Mouse (Mus musculus) limb, embryonic 10.5 days (tissue): ENCODE results near the gene Lims1. TPM values are rescaled to one million over a fixed set of nuclear protein-coding genes. Genes with fewer than 3 reads are reported as not detected.
A peak's percentile ranks its signal among the peaks of the same experiment; 100 is the strongest.

Experiments used
- DNase-seq: peaks from one replicate; pipeline ENCODE4 v3.0.0-alpha.2; 2017; ENCODE audit warnings: low spot score
- H3K27ac ChIP-seq: fragments of 300-500 bp; sonication (generic); 2 replicates; pipeline ENCODE4 v1.5.1; 2016; ENCODE audit warnings: mild to moderate bottlenecking
- H3K27me3 ChIP-seq: fragments of 300-500 bp; sonication (generic); 2 replicates; pipeline ENCODE4 v1.6.1; 2016; ENCODE audit warnings: low read depth, mild to moderate bottlenecking; ENCODE audit not compliant: poor library complexity, severe bottlenecking
- H3K36me3 ChIP-seq: fragments of 300-500 bp; sonication (generic); 2 replicates; pipeline ENCODE4 v1.6.1; 2016; ENCODE audit warnings: mild to moderate bottlenecking, moderate library complexity
- H3K4me1 ChIP-seq: fragments of 300-500 bp; sonication (generic); 2 replicates; pipeline ENCODE4 v1.6.1; 2016
- H3K4me3 ChIP-seq: fragments of 300-500 bp; sonication (generic); 2 replicates; pipeline ENCODE4 v1.5.1; 2016; ENCODE audit warnings: mild to moderate bottlenecking, moderate library complexity
- H3K9me3 ChIP-seq: fragments of 300-500 bp; sonication (generic); replicated peaks from 2 replicates; pipeline ENCODE4 v1.6.1; 2016; ENCODE audit warnings: mild to moderate bottlenecking
- WGBS: fragments of 180-500 bp; shearing (Covaris S2); methylation state at CpG from one replicate; pipeline ENCODE4 v1.1.7; 2016; 5-methylcytosine and 5-hydroxymethylcytosine counted together
- polyA plus RNA-seq: library from polyadenylated mRNA; unstranded; fragments of >200 nt; fragmentation: Nextera tagmentation; extraction: Ambion mirVana; gene quantifications from 2 replicates; pipeline ENCODE4 v1.2.1, GENCODE M21; 2016

The Lims1 gene
- polyA plus RNA-seq, 1 experiment from 2014 or later: 105 TPM

GRCm38 (mm10) chr10:58445850-58446249, 122.6 kb downstream of the Lims1 start:
- peak overlapping the region; percentile 95 for H3K27ac ChIP-seq
- peaks cover 8% of the 10 kb centered on the region for H3K4me1 ChIP-seq
- H3K4me3 ChIP-seq: peak overlapping the region; percentile 99
- no peaks in the 10 kb centered on the region for H3K27me3 ChIP-seq
- no peaks in the 10 kb centered on the region for H3K9me3 ChIP-seq
- DNase-seq: peak; percentile 34
- no peaks in the 10 kb centered on the region for H3K36me3 ChIP-seq
- 26% methylated on average over 9 of the region's 9 CpGs for WGBS

DNA sequence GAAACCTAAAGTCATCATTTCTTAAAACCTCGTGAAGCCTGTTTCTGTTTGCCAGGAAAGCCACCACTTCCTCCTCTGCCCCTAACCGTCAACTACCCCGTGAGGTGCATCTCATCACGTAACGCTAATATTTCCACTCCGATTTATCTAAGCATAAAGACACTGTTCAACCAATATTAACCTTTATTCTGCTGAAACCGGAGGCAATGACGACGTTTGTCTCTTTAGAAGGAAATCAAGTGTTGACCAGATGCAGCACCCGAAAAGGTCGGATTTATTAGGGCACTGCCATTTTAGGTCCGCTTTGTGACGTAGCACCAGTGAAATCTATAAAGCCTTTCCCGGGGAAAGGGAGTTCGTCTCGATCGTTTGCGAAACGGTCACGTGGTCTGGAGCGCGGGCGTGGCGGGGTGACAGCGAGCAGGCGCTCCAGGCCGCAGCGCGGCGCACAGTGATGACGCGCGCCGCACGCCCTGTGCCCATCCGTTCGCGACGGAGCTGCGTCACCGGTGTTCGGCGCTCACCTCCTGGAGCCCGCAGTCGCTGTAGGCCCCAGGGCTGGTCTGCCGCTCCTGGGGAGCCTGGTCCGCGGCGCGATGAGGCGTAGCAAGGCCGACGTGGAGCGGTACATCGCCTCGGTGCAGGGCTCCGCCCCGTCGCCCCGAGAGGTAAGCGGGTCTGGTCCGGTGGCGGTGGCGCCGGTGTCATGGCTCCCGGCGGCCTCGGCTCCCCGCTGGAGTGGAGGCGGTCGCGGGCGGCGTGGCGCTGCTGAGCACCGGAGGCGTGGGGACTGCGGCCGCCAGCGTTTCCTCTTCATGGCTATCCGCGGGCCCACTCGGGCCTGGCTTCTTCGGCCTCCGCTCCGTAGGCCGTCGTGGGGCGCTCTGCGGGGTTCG, 123.4 kb downstream of the Lims1 start, which contains the start of gene Ranbp2:
Gene Ranbp2 (plus strand): TSS at position 537 of the 896 bp plus-strand sequence.
- WGBS: under 1% methylated on average over 91 of the region's 91 CpGs
- Histone ChIP-seq H3K4me1 (peaks cover 8% of the 10 kb centered on the region), H3K27me3 (no peaks in the 10 kb centered on the region), H3K9me3 (no peaks in the 10 kb centered on the region), H3K27ac (peak within 1 kb of the TSS; percentile 95), H3K36me3 (no peaks in the 10 kb centered on the region), H3K4me3 (peak within 1 kb of the TSS; percentile 99)
- DNase-seq: peak; percentile 98

GRCm38 (mm10) chr10:58447280-58447781, 124.1 kb downstream of the Lims1 start:
- Histone ChIP-seq H3K4me3 (peak overlapping the region; percentile 99), H3K9me3 (no peaks in the 10 kb centered on the region), H3K27ac (peak overlapping the region; percentile 95), H3K27me3 (no peaks in the 10 kb centered on the region), H3K36me3 (peaks cover 4% of the 10 kb centered on the region), H3K4me1 (peaks cover 8% of the 10 kb centered on the region)
- no peak for DNase-seq
- WGBS: under 1% methylated on average over 32 of the region's 32 CpGs

DNA sequence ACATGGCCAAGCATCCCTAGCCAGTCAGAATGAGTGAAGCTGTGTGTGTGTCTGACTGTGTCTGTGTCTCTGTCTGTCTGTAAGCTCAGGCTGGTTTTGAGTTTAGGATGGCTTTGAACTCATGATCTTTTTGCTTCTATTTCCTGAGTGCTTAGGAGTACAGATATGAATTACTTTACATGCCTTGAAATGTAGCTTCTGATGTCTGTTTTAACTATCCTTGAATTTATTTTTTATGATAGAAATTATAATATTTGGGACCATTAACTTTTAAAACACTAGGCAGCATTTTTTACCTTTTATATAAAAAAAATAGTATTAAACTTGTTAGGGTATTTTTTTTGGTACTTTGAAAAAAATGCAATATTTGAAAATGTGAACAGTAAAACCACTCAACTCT, 128.3 kb downstream of the Lims1 start:
- no peaks in the 10 kb centered on the region for H3K9me3 ChIP-seq
- no peak for DNase-seq
- H3K27ac ChIP-seq: no peak overlapping the region
- peaks cover 46% of the 10 kb centered on the region for H3K36me3 ChIP-seq
- no peaks in the 10 kb centered on the region for H3K4me1 ChIP-seq
- no peaks in the 10 kb centered on the region for H3K27me3 ChIP-seq
- no peak overlapping the region for H3K4me3 ChIP-seq

DNA sequence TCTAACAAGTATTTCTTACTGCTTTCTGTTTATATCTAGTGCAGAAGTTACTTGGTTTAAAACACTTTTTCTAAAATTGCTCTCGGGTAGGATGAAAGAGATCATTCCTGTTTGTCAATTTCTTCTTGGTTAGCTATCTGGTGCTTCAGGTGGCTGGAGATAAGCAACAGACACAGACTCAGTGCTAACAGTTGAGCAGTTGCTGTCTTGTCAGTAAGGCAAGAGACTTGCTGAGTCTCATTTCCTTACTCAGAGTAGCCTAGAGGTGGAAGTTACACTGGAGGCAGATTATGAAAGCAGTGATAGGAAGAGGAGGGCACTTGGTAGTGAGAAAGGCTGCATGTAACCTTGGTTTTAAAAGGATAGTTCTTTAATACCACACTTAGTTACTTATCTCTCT, 128.9 kb downstream of the Lims1 start:
- Histone ChIP-seq H3K36me3 (peaks cover 52% of the 10 kb centered on the region), H3K27ac (no peak overlapping the region), H3K27me3 (no peaks in the 10 kb centered on the region), H3K4me3 (no peak overlapping the region), H3K9me3 (no peaks in the 10 kb centered on the region), H3K4me1 (no peaks in the 10 kb centered on the region)
- DNase-seq: no peak
- WGBS: 88% methylated on average over 1 of the region's 1 CpGs

GRCm38 (mm10) chr10:58459896-58460295, 136.6 kb downstream of the Lims1 start:
- Histone ChIP-seq H3K4me3 (no peak overlapping the region), H3K27ac (no peak overlapping the region), H3K4me1 (no peaks in the 10 kb centered on the region), H3K27me3 (no peaks in the 10 kb centered on the region), H3K36me3 (peaks cover 94% of the 10 kb centered on the region), H3K9me3 (no peaks in the 10 kb centered on the region)
- WGBS: 79% methylated on average over 1 of the region's 1 CpGs
- DNase-seq: no peak

Other genes starting within 250 kb of the Lims1 start
- gene AW822073, start 98.5 kb upstream of the Lims1 start, polyA plus RNA-seq: not detected in 2 replicates
- not detected in 2 replicates for gene Duxf3, start 90.8 kb upstream of the Lims1 start, polyA plus RNA-seq
- not detected in 2 replicates for gene Gm4981, start 86.8 kb upstream of the Lims1 start, polyA plus RNA-seq
- 45.4 and 61.4 TPM in 2 replicates for gene Gcc2, start 68.0 kb upstream of the Lims1 start, polyA plus RNA-seq
- gene Ranbp2, start 123.5 kb downstream of the Lims1 start, polyA plus RNA-seq: 22.2 and 27.0 TPM in 2 replicates
- 10.8 and 13.1 TPM in 2 replicates for gene Ccdc138, start 174.5 kb downstream of the Lims1 start, polyA plus RNA-seq